Mouse (Mus musculus) 3T3-L1 (cell line): ENCODE measurements at regions not wholly inside any gene's neighbourhood (a gene's known extent, or its start where the extent isn't known, plus 50 kb on each side); places are given as distances from the start of the nearest gene placed in this dataset.

Experiments
- DNase-seq: peaks from one replicate; pipeline ENCODE4 v3.0.0-alpha.2; 2015; ENCODE audit warnings: low read depth, low spot score

DNA sequence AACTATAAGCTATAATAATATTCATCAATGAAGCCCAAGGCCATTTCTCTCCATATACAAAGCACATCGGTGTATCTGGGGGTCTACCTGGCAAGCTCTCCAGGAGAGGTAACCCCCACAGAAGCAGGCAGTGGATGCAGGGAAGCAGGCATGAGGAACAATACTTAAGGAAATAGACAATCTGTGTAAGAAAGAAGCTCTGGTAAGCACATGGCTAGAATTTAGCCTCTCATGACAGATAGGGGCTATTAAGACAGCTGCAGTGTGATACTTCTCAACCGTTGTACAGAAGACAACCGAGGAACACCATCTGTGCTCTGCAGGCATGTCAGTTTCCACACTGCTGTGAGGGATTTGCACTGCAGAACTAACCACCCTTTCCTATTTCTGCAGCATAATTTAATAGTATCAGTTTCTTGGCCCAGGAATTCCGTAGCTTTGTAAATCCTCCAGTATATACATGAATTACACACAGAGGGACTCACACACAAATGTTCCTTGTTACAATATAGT lies 108.1 kb upstream of the Lpar1 start:
- no peak for DNase-seq

DNA sequence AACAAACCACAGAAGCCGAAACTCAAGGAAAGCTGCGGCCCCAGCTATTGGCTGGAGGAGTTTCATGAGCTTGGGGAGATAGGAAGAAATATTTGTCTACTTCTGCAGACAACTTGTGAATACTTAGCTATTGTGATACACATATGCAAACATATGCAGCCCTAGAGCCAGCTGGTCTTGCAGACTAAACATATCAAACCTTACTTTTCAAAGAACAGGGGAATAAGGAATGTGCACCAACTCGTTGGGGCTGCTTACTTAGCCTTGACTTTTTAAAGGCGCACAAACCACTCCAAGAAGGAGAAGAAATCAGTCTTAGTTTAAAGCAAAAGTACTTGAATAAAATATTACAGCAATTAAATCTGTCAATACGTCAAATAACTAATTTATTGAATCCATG lies 106.8 kb upstream of the Lpar1 start:
- no peak for DNase-seq

DNA sequence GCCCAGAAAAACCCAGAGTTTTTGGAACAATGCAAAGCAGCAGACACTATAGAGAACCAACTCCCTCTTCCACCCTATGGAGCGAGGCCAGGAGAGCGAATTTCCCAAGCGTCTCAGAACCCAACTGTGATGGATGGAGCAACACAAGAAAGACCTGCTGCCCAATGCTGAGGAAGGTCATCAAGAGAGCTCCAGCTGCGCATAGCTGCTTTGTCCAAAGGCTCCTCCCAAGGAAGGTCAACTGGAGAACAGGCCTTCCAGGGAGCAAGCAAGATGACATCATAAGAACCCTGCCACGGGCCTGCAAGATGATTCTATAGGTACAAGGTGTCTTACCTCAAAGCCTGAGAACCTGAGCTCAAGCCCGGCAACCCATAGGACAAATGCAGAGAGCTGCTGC lies 104.5 kb upstream of the Lpar1 start:
- no peak for DNase-seq

DNA sequence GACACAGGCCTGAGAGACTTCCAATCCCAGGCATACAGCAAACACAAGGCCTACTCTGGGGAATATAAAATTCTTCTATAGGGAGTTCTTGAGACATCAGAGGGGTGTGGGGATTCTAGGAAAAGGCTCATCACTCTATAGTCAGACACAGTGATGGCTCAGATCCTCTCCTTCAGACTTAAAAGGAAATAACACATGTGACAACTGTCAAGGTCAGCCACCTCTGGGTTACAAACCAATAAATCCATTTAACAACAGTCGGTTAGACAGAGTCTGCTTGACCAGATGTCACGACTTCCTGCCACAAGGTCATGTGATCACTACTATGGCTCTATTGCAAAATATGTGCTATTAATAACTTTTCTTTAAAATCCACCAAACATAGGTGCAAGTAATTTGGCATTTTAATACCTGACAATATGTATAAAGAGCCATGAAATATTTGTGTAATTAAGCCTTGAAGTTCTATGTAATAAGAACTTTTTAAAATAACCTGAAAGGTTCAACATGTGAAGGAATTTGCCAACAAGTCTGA lies 94.1 kb upstream of the Lpar1 start:
- no peak for DNase-seq

GRCm38 (mm10) chr4:58646821-58647220 lies 93.1 kb upstream of the Lpar1 start:
- DNase-seq: no peak

DNA sequence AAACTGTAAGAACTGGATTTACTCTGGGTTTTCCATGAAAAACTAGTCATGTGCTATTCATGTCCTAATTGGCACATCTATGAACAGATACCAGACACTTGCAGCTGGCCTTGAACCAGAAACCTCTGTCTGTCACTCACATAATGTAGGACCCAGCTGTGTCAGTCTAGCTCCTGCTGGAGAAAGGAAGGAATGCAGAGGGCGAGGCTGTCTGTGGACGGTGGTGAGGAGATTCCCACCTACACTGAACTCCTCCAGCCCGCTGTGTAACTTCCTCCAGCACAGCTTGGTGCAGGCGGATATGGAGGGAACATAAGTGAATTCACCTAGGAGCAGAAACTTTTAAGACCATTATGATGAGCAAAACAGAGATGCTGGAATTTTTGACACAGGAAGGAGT lies 89.7 kb upstream of the Lpar1 start:
- DNase-seq: peak; percentile 27

GRCm38 (mm10) chr4:58642236-58642635 lies 88.5 kb upstream of the Lpar1 start:
- DNase-seq: peak; percentile 30

- DNase-seq: peak; percentile 25
Observed at GRCm38 (mm10) chr4:58632696-58633095, 79.0 kb upstream of the Lpar1 start.

DNA sequence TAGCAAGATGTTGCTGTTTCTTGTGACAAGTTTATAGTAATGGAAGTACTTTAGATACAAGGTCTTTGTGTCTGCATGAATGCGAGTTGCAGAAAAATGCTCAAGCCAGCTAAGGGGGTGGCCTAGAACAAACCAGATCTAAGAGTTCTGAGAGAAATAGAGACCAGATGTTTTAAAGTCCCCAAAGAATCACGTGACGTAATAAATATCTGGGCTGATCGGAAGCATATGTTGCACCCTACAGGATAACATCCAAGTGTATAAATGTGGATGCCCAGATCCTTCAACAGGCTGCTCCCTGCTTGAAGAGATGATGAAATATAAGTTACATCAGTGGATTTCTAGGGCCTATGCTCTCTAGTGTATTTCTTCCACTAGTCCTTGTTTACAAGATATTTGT lies 77.7 kb upstream of the Lpar1 start:
- peak; percentile 29 for DNase-seq

- DNase-seq: no peak
Observed at GRCm38 (mm10) chr4:58627021-58627420, 73.3 kb upstream of the Lpar1 start.

GRCm38 (mm10) chr4:58624059-58624458 lies 70.4 kb upstream of the Lpar1 start:
- DNase-seq: peak; percentile 35

- DNase-seq: no peak
Observed at GRCm38 (mm10) chr4:58620641-58621040, 66.9 kb upstream of the Lpar1 start.

DNA sequence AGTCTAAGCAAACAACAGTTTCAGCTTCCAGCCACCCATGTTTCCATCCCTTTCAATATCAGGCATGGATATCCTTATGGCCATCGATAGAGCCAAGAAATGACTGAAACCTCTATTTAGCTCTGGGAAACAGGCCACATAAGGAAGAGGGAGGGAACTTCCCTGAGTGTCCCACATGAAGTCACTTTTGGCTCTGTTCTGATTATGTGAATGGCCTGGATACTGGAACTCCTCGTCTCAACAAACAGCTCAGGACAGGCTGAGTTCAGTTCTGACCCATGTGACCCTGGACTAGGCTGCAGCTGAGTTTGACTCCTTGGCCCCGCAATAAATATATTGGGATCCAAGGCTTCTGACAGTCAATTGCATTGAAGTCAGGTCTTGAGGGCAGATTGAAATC lies 63.6 kb upstream of the Lpar1 start:
- DNase-seq: no peak

DNA sequence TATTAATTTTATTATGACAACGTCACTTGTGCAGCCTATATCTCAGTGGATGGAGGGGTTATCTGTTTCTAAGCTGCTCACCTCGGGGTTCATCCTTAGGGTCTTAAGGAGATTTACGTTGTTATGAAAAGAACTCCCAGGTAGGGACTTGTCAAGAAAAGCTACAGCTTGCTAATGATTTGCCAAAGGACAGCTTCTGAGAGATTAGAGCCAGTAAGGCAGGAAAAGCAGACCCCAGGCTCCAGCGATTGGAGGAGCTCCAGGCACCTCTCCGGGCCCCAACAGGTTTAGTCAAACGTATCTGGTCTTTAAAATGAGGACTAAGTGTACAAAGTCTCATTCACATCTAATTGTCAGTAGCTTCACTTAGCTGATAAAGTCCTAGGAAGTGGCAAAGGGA lies 59.8 kb upstream of the Lpar1 start:
- DNase-seq: no peak

- no peak for DNase-seq
Observed at GRCm38 (mm10) chr4:58613022-58613421, 59.3 kb upstream of the Lpar1 start.

DNA sequence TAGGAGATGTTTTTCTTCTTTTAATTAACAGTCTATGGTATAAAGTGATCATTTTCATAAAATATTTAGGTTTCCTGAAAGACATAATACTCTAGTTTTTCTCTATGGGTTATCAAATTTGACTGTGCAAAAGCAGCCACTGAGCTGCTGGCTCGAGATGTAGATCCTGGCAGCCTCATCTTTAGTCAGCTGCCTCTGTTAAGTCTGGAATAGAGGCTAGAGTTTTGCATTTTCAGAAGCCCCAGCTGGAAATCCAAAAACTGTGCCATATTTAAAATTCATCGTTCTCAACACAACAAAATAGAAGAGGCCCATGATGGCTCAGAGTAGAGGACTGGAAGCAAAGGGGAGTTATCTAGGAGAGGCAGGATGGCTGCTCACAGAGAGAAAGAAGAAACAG lies 53.8 kb upstream of the Lpar1 start:
- DNase-seq: no peak

GRCm38 (mm10) chr4:58605941-58606340 lies 52.2 kb upstream of the Lpar1 start:
- no peak for DNase-seq
